Mouse (Mus musculus): ENCODE measurements around the gene Tmem269. TPM values are rescaled to one million over a fixed set of nuclear protein-coding genes. Genes with fewer than 3 reads are reported as not detected.
A peak's percentile ranks its signal among the peaks of the same experiment; 100 is the strongest.

Tmem269 gene
- polyA plus RNA-seq, 1 experiment from 2014 or later, result not detected

DNA sequence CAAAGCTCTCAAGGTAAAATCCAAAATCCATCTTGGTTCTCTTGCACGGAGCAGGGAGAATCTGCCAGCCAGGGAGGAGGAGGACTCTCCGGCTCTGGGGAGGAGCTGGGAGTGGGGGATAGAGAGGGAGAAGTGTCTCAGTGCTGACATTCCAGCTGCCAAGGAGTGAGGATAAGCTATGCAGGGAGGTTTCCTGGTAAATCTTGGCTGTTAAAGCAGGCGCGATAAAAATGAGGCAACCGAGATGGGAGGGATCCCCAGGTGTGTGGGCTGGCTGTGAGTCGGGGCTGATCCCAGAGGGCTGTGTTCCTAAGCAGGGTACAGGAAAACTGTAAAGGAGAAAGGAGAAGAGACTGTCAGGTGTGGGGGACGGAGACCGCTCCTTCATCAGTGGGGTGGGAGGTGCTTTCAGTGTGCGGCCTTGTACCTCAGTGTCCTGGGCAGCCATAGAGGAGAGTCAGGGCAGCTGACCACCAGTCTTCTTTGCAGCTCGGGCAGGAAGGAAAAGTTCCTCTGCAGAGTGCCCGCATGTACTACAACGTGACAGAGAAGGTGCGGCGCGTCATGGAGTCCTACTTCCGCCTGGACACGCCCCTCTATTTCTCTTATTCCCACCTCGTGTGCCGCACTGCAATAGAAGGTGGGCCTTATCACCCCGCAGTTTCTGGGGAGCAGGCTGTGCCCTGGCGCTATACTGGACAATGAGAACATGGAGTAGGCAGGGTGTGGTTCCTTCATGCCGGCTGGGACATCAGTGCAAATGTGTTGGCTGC, 26.6 kb upstream of the Tmem269 start:
- Histone ChIP-seq H3K9me3 (ENCODE audit: control insufficient read depth, low read depth, low read length) (no peaks in the 10 kb centered on the region), H3K9ac (replicated peaks; ENCODE audit: low read depth, low read length) (no peak overlapping the region), H3K27me3 (ENCODE audit: control insufficient read depth, insufficient read depth, low read length) (no peaks in the 10 kb centered on the region), H3K4me2 (replicated peaks; ENCODE audit: low read depth, low read length) (no peak overlapping the region), H3K27ac (ENCODE audit: low read length) (no peak overlapping the region), H3K4me3 (ENCODE audit: low read depth, low read length) (no peak overlapping the region), H3K4me1 (ENCODE audit: control insufficient read depth, insufficient read depth, low read length) (no peaks in the 10 kb centered on the region), H3K36me3 (ENCODE audit: control insufficient read depth, insufficient read depth, low read length) (peaks cover 17% of the 10 kb centered on the region)
- no peak for ATAC-seq (ENCODE audit: insufficient number of reproducible peaks, insufficient read depth, low FRiP score, low read depth)
- WGBS, result 72% methylated on average over 22 of the region's 22 CpGs

DNA sequence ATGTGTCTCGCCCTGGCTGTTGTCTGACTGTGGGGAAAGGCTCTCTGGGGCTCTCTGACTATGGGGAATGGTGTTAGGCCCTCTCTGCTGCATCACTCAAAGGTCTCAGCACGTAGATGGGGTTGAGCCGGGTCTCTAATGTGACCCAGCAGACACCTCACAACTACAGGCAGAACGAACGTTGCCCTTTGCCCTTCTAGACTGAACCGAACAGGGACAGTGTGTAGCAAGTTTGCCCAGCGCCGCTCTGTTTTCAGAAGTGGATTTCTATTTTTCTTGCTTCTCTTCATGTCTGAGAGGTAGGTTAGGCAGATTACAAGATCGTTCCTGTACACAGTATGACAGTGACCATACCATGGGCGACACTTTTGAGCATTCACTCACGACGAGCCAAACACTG, 24.6 kb upstream of the Tmem269 start:
- Histone ChIP-seq H3K4me1 (ENCODE audit: control insufficient read depth, insufficient read depth, low read length) (no peaks in the 10 kb centered on the region; the same call in 1 of the 2 replicates), H3K4me2 (replicated peaks; ENCODE audit: low read depth, low read length) (no peak overlapping the region), H3K27ac (ENCODE audit: low read length) (no peak overlapping the region), H3K27me3 (ENCODE audit: control insufficient read depth, insufficient read depth, low read length) (no peaks in the 10 kb centered on the region), H3K4me3 (ENCODE audit: low read depth, low read length) (no peak overlapping the region), H3K9ac (replicated peaks; ENCODE audit: low read depth, low read length) (no peak overlapping the region), H3K9me3 (ENCODE audit: control insufficient read depth, low read depth, low read length) (no peaks in the 10 kb centered on the region), H3K36me3 (ENCODE audit: control insufficient read depth, insufficient read depth, low read length) (peaks cover 17% of the 10 kb centered on the region)
- no peak for ATAC-seq (ENCODE audit: insufficient number of reproducible peaks, insufficient read depth, low FRiP score, low read depth)
- 91% methylated on average over 12 of the region's 12 CpGs for WGBS

DNA sequence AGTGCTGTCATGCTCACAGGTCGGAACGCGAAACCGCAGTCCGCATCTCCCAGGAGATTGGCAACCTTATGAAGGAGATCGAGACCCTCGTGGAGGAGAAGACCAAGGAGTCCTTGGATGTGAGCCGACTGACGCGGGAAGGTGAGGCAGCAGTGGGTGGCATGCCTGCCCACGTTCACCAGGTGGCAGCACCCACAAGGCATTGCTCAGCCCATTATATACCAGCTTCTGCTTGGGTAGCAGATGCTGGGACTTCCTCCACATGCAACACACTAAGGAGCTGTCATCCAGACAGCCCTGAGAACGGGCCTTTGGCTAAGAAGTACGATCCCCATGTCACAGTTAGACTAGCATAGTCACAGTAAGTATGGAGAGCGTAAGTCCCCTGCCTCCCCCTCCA, 23.6 kb upstream of the Tmem269 start:
- Histone ChIP-seq H3K4me1 (ENCODE audit: control insufficient read depth, insufficient read depth, low read length) (no peaks in the 10 kb centered on the region; the same call in 1 of the 2 replicates), H3K4me3 (ENCODE audit: low read depth, low read length) (no peak overlapping the region), H3K27me3 (ENCODE audit: control insufficient read depth, insufficient read depth, low read length) (no peaks in the 10 kb centered on the region), H3K27ac (ENCODE audit: low read length) (no peak overlapping the region), H3K4me2 (replicated peaks; ENCODE audit: low read depth, low read length) (no peak overlapping the region), H3K36me3 (ENCODE audit: control insufficient read depth, insufficient read depth, low read length) (peaks cover 20% of the 10 kb centered on the region), H3K9me3 (ENCODE audit: control insufficient read depth, low read depth, low read length) (no peaks in the 10 kb centered on the region), H3K9ac (replicated peaks; ENCODE audit: low read depth, low read length) (no peak overlapping the region)
- no peak for ATAC-seq (ENCODE audit: insufficient number of reproducible peaks, insufficient read depth, low FRiP score, low read depth)
- 89% methylated on average over 14 of the region's 14 CpGs for WGBS

DNA sequence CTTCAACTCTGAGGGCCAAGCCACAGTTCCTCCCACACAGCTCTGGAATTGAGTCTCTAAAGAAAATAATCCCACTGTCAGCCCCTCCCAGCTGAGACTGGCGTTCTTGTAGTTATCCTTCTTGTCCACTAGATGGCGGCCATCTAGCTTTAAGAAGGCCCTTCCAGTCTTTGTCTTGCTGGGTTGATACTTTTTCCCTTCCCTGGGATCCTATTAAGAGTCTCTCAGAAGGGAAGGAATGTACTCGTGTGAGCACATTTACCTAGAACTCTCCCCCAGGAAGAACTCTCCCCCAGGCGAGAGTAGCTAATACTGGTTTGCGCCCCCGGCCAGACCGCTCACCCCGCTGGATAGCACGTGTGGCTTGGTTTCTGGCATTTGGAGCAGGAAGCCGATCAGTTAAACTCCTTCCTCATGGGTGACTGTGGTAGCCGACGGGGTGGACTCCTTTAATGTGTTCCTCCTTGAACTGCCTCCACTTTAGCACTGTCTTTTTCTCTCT, 21.2 kb upstream of the Tmem269 start:
- peak; percentile 62; the same call in 1 of the 2 replicates for ATAC-seq (ENCODE audit: insufficient number of reproducible peaks, insufficient read depth, low FRiP score, low read depth)
- Histone ChIP-seq H3K4me2 (replicated peaks; ENCODE audit: low read depth, low read length) (no peak overlapping the region), H3K36me3 (ENCODE audit: control insufficient read depth, insufficient read depth, low read length) (peaks cover 20% of the 10 kb centered on the region), H3K27ac (ENCODE audit: low read length) (no peak overlapping the region), H3K9me3 (ENCODE audit: control insufficient read depth, low read depth, low read length) (no peaks in the 10 kb centered on the region), H3K9ac (replicated peaks; ENCODE audit: low read depth, low read length) (no peak overlapping the region; the same call in 1 of the 2 replicates), H3K4me1 (ENCODE audit: control insufficient read depth, insufficient read depth, low read length) (no peaks in the 10 kb centered on the region; the same call in 1 of the 2 replicates), H3K27me3 (ENCODE audit: control insufficient read depth, insufficient read depth, low read length) (no peaks in the 10 kb centered on the region), H3K4me3 (ENCODE audit: low read depth, low read length) (no peak overlapping the region)
- 40% methylated on average over 12 of the region's 12 CpGs for WGBS

DNA sequence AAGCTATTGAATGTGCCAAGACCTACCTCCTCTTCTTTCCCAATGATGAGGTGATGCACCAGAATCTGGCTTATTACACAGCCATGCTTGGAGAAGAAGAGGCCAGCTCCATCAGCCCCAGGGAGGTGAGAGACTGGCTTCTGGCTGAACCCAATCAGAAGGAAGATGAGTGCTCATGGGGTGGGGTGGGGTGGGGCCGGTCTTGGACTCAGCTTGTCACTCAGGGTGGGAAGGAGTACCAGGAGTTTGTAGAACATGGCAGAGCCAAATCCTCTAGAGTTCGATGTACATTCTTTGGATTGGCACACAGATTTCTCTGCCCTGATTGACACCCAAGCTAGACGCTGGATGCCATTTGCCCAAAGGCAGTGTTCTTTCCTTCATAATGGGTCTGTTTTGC, 20.6 kb upstream of the Tmem269 start:
- Histone ChIP-seq H3K9me3 (ENCODE audit: control insufficient read depth, low read depth, low read length) (no peaks in the 10 kb centered on the region), H3K9ac (replicated peaks; ENCODE audit: low read depth, low read length) (no peak overlapping the region), H3K36me3 (ENCODE audit: control insufficient read depth, insufficient read depth, low read length) (peaks cover 20% of the 10 kb centered on the region), H3K4me2 (replicated peaks; ENCODE audit: low read depth, low read length) (no peak overlapping the region), H3K27ac (ENCODE audit: low read length) (no peak overlapping the region), H3K4me1 (ENCODE audit: control insufficient read depth, insufficient read depth, low read length) (no peaks in the 10 kb centered on the region; the same call in 1 of the 2 replicates), H3K4me3 (ENCODE audit: low read depth, low read length) (no peak overlapping the region), H3K27me3 (ENCODE audit: control insufficient read depth, insufficient read depth, low read length) (no peaks in the 10 kb centered on the region)
- 86% methylated on average over 3 of the region's 3 CpGs for WGBS
- no peak for ATAC-seq (ENCODE audit: insufficient number of reproducible peaks, insufficient read depth, low FRiP score, low read depth)

DNA sequence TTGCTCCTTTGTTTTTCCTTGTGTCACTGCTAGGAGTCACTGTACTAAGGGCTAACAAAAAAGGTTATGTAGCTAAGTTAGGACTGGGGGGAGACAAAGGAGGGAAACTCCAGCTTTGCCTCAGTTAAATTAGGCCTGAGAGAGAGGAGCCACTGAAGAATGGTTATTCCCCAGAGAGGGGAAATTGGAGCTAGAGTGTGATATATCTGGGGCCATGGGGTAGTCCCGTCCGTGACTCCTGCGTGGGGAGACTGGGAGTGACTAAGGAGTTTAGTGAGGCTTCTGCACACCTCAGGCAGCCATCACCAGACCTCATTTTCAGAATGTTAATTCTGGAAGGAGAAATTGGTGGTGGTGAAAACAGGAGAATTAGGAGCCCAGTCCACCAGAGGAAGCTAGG, 16.3 kb upstream of the Tmem269 start:
- H3K4me3 ChIP-seq (ENCODE audit: low read depth, low read length), result peak overlapping the region; percentile 71; the same call in 1 of the 2 replicates
- H3K4me2 ChIP-seq (replicated peaks; ENCODE audit: low read depth, low read length), result peak overlapping the region; percentile 67
- H3K4me1 ChIP-seq (ENCODE audit: control insufficient read depth, insufficient read depth, low read length), result peaks cover 6% of the 10 kb centered on the region; the same call in 1 of the 2 replicates
- no peak overlapping the region for H3K27ac ChIP-seq (ENCODE audit: low read length)
- ATAC-seq (ENCODE audit: insufficient number of reproducible peaks, insufficient read depth, low FRiP score, low read depth), result no peak
- H3K9me3 ChIP-seq (ENCODE audit: control insufficient read depth, low read depth, low read length), result no peaks in the 10 kb centered on the region
- 85% methylated on average over 3 of the region's 3 CpGs for WGBS
- H3K9ac ChIP-seq (replicated peaks; ENCODE audit: low read depth, low read length), result no peak overlapping the region
- no peaks in the 10 kb centered on the region for H3K27me3 ChIP-seq (ENCODE audit: control insufficient read depth, insufficient read depth, low read length)
- peaks cover 5% of the 10 kb centered on the region for H3K36me3 ChIP-seq (ENCODE audit: control insufficient read depth, insufficient read depth, low read length)

DNA sequence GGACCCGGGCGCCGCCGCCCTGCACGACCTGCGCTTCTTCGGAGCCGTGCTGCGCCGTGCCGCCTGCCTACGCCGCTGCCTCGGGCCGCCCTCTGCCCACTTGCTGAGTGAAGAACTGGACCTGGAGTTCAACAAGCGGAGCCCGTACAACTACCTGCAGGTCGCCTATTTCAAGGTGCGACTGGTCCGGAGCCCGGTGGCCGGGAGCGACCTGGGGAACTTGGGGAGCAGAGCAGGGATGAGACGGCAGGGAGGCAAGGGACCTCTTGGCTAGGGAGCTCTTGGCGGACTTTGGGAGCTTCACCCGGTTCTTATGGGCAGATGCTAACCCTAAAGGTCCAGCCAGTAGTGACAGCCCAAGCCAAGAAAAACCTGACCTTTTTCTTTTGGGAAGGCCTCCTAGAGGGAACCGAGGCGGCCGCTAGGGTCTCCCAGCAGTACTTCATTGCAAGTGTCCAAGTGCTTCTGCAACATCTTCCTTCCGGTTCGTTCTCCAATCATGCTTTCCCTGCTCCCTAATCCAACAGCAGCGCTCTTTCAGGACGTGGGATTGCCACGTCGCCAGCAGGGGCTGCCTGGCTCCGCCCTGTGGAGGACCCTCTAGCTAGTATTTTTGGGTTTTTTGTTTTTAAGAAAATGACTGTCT, 15.4 kb upstream of the Tmem269 start:
- Histone ChIP-seq H3K9me3 (ENCODE audit: control insufficient read depth, low read depth, low read length) (no peaks in the 10 kb centered on the region), H3K9ac (replicated peaks; ENCODE audit: low read depth, low read length) (peak overlapping the region; percentile 72), H3K27me3 (ENCODE audit: control insufficient read depth, insufficient read depth, low read length) (no peaks in the 10 kb centered on the region), H3K27ac (ENCODE audit: low read length) (peak overlapping the region; percentile 48), H3K4me3 (ENCODE audit: low read depth, low read length) (peak overlapping the region; percentile 71), H3K36me3 (ENCODE audit: control insufficient read depth, insufficient read depth, low read length) (peaks cover 7% of the 10 kb centered on the region), H3K4me2 (replicated peaks; ENCODE audit: low read depth, low read length) (peak overlapping the region; percentile 67), H3K4me1 (ENCODE audit: control insufficient read depth, insufficient read depth, low read length) (peaks cover 6% of the 10 kb centered on the region; the same call in 1 of the 2 replicates)
- WGBS, result 0% methylated on average over 34 of the region's 36 CpGs
- ATAC-seq (ENCODE audit: insufficient number of reproducible peaks, insufficient read depth, low FRiP score, low read depth), result no peak

DNA sequence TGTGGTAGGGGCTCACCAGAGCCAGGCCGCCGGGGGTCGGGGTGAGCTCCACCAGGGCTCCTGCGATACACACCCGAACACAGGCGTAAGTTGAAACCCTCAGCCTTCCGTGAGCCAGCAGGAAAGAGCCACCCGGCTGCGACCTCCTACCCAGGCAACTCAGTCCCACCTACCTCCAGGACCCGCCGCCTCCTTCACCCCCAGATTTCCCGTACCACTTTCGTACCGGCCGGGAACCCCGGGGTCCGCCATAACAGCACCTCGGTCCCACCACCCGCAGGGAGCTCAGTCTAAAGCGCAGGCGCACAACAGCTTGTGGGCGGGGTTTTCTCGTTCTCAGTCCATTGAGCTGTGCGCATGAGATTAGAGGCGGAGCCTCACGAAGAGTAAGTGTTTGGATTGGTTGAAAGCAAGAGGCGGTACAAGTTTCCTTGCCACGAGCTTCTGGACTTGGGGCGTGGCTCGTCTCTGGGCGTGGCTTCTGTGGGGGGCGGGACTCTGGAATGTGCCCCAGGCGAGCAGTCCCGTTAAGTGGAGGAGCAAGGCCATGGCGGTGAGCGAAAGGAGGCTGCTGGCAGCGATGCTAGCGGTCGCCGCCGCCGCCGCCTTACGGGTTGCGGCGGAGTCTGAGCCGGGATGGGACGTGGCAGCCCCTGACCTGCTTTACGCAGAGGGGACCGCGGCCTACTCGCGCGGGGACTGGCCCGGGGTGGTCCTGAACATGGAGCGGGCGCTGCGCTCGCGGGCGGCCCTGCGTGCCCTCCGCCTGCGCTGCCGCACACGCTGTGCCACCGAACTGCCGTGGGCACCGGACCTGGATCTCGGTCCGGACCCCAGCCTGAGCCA, 14.6 kb upstream of the Tmem269 start, which contains the start of the genes AU022252 and P3h1:
Gene AU022252, minus strand, starts transcription at position 303 of the 846 bp plus-strand sequence.
Gene P3h1, plus strand, starts transcription at position 506 of the 846 bp plus-strand sequence.
- peak; percentile 96 for ATAC-seq (ENCODE audit: insufficient number of reproducible peaks, insufficient read depth, low FRiP score, low read depth)
- H3K9ac ChIP-seq (replicated peaks; ENCODE audit: low read depth, low read length), result peak within 1 kb of the TSS; percentile 72
- under 1% methylated on average over 67 of the region's 71 CpGs for WGBS
- peaks cover 13% of the 10 kb centered on the region for H3K36me3 ChIP-seq (ENCODE audit: control insufficient read depth, insufficient read depth, low read length)
- peaks cover 6% of the 10 kb centered on the region; the same call in 1 of the 2 replicates for H3K4me1 ChIP-seq (ENCODE audit: control insufficient read depth, insufficient read depth, low read length)
- H3K4me3 ChIP-seq (ENCODE audit: low read depth, low read length), result peak within 1 kb of the TSS; percentile 71
- H3K27ac ChIP-seq (ENCODE audit: low read length), result peak within 1 kb of the TSS; percentile 48
- H3K9me3 ChIP-seq (ENCODE audit: control insufficient read depth, low read depth, low read length), result no peaks in the 10 kb centered on the region
- peak within 1 kb of the TSS; percentile 67 for H3K4me2 ChIP-seq (replicated peaks; ENCODE audit: low read depth, low read length)
- no peaks in the 10 kb centered on the region for H3K27me3 ChIP-seq (ENCODE audit: control insufficient read depth, insufficient read depth, low read length)

All from stomach, embryonic 14.5 days (tissue).